13 mouse cellular contexts compared by ENCODE assay signal in genomic region chr4:41205751-41206150, GRCm38 (mm10).
"Had no signal": no experiment of that assay in that cellular context is flagged by ENCODE, and none has a peak within 500 bp of the region (broad histone marks: within the 10 kb centered on the region; RNA-seq: fewer than 3 reads in every experiment).

No protein-coding gene starts in this region.

- DNase-seq: gastrocnemius, adult 2 months; gastrocnemius, postnatal 10 days; gastrocnemius, postnatal 25 days; heart, adult 18-20 months; heart, postnatal 10 days; heart, postnatal 4 days; kidney, adult 18-20 months; kidney, adult 8-10 months; kidney, postnatal 10 days; kidney, postnatal 25 days; kidney, postnatal 4 days; liver; liver, embryonic 13.5 days had no signal
